Mouse (Mus musculus): ENCODE data around the gene Sult1c2. TPM values are rescaled to one million over a fixed set of nuclear protein-coding genes. Genes with fewer than 3 reads are reported as not detected.
"Not testable (repeated sequence)": the region's sequence is repeated elsewhere in the genome, so short reads cannot be mapped to it uniquely, and the experiment has no call there.

The Sult1c2 gene
- polyA plus RNA-seq (2014; fragmentation: Nextera tagmentation; extraction: Ambion mirVana), result not detected in 2 replicates

DNA sequence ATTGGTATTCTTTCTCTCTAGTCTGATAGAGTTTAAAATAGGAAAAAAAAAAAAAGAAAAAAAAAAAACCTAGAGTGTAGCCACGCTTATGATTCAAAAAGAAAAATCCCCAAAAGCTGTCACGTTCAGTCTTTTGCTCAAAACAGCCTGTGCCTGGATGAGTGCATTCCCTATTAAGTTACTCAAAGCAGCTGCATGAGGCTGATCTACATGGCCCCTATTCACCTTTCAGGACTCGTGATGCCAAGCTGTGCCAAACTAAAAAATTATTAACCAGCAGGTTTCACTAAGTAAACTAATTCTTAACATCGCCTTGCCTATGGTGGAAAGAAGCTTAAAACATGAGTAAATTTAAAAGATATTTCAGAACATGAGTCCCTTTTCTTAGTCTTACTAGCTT, at the start of gene Sult1c2:
TSS of gene Sult1c2 (minus strand) at position 134 of the 400 bp plus-strand sequence.
- Histone ChIP-seq H3K9me3 (ENCODE audit: control insufficient read depth, low read length) (no peaks in the 10 kb centered on the region), H3K4me2 (replicated peaks; ENCODE audit: low read depth, low read length) (no peak within 1 kb of the TSS), H3K36me3 (ENCODE audit: control insufficient read depth, insufficient read depth, low read length) (no peaks in the 10 kb centered on the region), H3K27me3 (ENCODE audit: control insufficient read depth, insufficient read depth, low read length) (no peaks in the 10 kb centered on the region), H3K4me1 (replicated peaks; ENCODE audit: control insufficient read depth, insufficient read depth, low read length) (no peaks in the 10 kb centered on the region), H3K4me3 (ENCODE audit: low read depth, low read length) (no peak within 1 kb of the TSS), H3K27ac (ENCODE audit: low read depth, low read length) (no peak within 1 kb of the TSS), H3K9ac (ENCODE audit: low read depth, low read length) (no peak within 1 kb of the TSS)
- no peak for DNase-seq (ENCODE audit: low spot score)
- ATAC-seq (ENCODE audit: low FRiP score), result no peak
- WGBS, result 88% methylated on average over 4 of the region's 4 CpGs

GRCm38 (mm10) chr17:53879006-53879675, 33.0 kb upstream of the Sult1c2 start:
- H3K9me3 ChIP-seq (ENCODE audit: control insufficient read depth, low read length); H3K36me3 ChIP-seq (ENCODE audit: control insufficient read depth, insufficient read depth, low read length); H3K27me3 ChIP-seq (ENCODE audit: control insufficient read depth, insufficient read depth, low read length); DNase-seq (ENCODE audit: low spot score); ATAC-seq (ENCODE audit: low FRiP score); H3K4me3 ChIP-seq (ENCODE audit: low read depth, low read length); H3K4me2 ChIP-seq (replicated peaks; ENCODE audit: low read depth, low read length); H3K4me1 ChIP-seq (replicated peaks; ENCODE audit: control insufficient read depth, insufficient read depth, low read length); H3K9ac ChIP-seq (ENCODE audit: low read depth, low read length); H3K27ac ChIP-seq (ENCODE audit: low read depth, low read length): not testable (repeated sequence)
- 91% methylated on average over 7 of the region's 7 CpGs for WGBS

- H3K36me3 ChIP-seq (ENCODE audit: control insufficient read depth, insufficient read depth, low read length), result no peaks in the 10 kb centered on the region
- no peak overlapping the region for H3K27ac ChIP-seq (ENCODE audit: low read depth, low read length)
- ATAC-seq (ENCODE audit: low FRiP score) (no peak), DNase-seq (ENCODE audit: low spot score) (no peak)
- no peak overlapping the region for H3K4me2 ChIP-seq (replicated peaks; ENCODE audit: low read depth, low read length)
- 91% methylated on average over 2 of the region's 2 CpGs for WGBS
- H3K4me1 ChIP-seq (replicated peaks; ENCODE audit: control insufficient read depth, insufficient read depth, low read length), result no peaks in the 10 kb centered on the region
- H3K9ac ChIP-seq (ENCODE audit: low read depth, low read length), result no peak overlapping the region
- H3K4me3 ChIP-seq (ENCODE audit: low read depth, low read length), result no peak overlapping the region
- H3K27me3 ChIP-seq (ENCODE audit: control insufficient read depth, insufficient read depth, low read length), result no peaks in the 10 kb centered on the region
- no peaks in the 10 kb centered on the region for H3K9me3 ChIP-seq (ENCODE audit: control insufficient read depth, low read length)
Measured at GRCm38 (mm10) chr17:53874433-53874832, 28.3 kb upstream of the Sult1c2 start.

DNA sequence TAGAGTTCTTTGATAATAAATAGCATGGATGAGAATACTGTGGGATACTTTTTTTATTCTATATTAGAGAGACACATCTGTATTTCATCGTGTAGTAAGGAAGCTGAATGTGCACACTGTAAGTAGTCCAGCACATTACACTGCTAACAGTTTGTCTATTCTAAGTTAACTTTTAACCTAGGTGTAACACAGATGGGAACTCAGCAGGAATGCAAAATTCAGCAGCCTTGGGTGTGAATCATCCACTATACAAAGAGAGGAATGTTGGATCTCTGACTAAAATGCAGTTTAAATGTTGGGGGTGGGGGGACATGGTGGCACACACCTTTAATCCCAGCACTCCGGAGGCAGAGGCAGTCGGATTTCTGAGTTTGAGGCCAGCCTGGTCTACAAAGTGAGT, 26.1 kb upstream of the Sult1c2 start:
- no peak overlapping the region for H3K4me2 ChIP-seq (replicated peaks; ENCODE audit: low read depth, low read length)
- H3K4me1 ChIP-seq (replicated peaks; ENCODE audit: control insufficient read depth, insufficient read depth, low read length), result no peaks in the 10 kb centered on the region
- H3K9ac ChIP-seq (ENCODE audit: low read depth, low read length), result no peak overlapping the region
- WGBS, result 91% methylated on average over 3 of the region's 3 CpGs
- no peaks in the 10 kb centered on the region for H3K9me3 ChIP-seq (ENCODE audit: control insufficient read depth, low read length)
- H3K27me3 ChIP-seq (ENCODE audit: control insufficient read depth, insufficient read depth, low read length), result no peaks in the 10 kb centered on the region
- no peaks in the 10 kb centered on the region for H3K36me3 ChIP-seq (ENCODE audit: control insufficient read depth, insufficient read depth, low read length)
- H3K4me3 ChIP-seq (ENCODE audit: low read depth, low read length), result no peak overlapping the region
- ATAC-seq (ENCODE audit: low FRiP score) (no peak), DNase-seq (ENCODE audit: low spot score) (no peak)
- no peak overlapping the region for H3K27ac ChIP-seq (ENCODE audit: low read depth, low read length)

DNA sequence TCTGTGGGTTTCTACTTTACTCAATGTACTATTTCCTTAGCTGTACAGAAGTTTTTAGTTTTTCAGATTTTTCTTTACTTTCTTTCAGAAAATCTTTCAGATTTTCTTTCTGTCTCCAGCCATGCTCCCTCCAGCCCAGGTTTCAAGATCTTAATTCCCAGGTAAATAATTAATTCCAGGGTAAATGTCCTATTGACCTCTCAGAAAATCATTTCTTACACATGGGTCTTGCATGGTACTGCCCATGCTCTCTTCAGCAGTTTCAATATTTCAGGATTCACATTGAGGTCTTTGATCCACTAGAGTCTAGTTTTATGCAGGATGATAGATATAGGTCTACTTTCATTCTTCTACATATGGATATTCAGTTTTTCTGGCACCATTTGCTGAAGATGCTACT, 23.8 kb upstream of the Sult1c2 start:
- ATAC-seq (ENCODE audit: low FRiP score) (no peak), DNase-seq (ENCODE audit: low spot score) (no peak)
- Histone ChIP-seq H3K9me3 (ENCODE audit: control insufficient read depth, low read length) (no peaks in the 10 kb centered on the region), H3K4me2 (replicated peaks; ENCODE audit: low read depth, low read length) (no peak overlapping the region), H3K4me3 (ENCODE audit: low read depth, low read length) (no peak overlapping the region), H3K36me3 (ENCODE audit: control insufficient read depth, insufficient read depth, low read length) (no peaks in the 10 kb centered on the region), H3K9ac (ENCODE audit: low read depth, low read length) (no peak overlapping the region), H3K4me1 (replicated peaks; ENCODE audit: control insufficient read depth, insufficient read depth, low read length) (no peaks in the 10 kb centered on the region), H3K27me3 (ENCODE audit: control insufficient read depth, insufficient read depth, low read length) (no peaks in the 10 kb centered on the region), H3K27ac (ENCODE audit: low read depth, low read length) (no peak overlapping the region)

GRCm38 (mm10) chr17:53865260-53865955, 19.3 kb upstream of the Sult1c2 start:
- 90% methylated on average over 6 of the region's 6 CpGs for WGBS
- H3K9ac ChIP-seq (ENCODE audit: low read depth, low read length), result no peak overlapping the region
- H3K27me3 ChIP-seq (ENCODE audit: control insufficient read depth, insufficient read depth, low read length), result no peaks in the 10 kb centered on the region
- no peaks in the 10 kb centered on the region for H3K9me3 ChIP-seq (ENCODE audit: control insufficient read depth, low read length)
- DNase-seq (ENCODE audit: low spot score) (no peak), ATAC-seq (ENCODE audit: low FRiP score) (no peak)
- H3K4me3 ChIP-seq (ENCODE audit: low read depth, low read length), result no peak overlapping the region
- H3K4me2 ChIP-seq (replicated peaks; ENCODE audit: low read depth, low read length), result no peak overlapping the region
- no peaks in the 10 kb centered on the region for H3K36me3 ChIP-seq (ENCODE audit: control insufficient read depth, insufficient read depth, low read length)
- no peak overlapping the region for H3K27ac ChIP-seq (ENCODE audit: low read depth, low read length)
- no peaks in the 10 kb centered on the region for H3K4me1 ChIP-seq (replicated peaks; ENCODE audit: control insufficient read depth, insufficient read depth, low read length)

DNA sequence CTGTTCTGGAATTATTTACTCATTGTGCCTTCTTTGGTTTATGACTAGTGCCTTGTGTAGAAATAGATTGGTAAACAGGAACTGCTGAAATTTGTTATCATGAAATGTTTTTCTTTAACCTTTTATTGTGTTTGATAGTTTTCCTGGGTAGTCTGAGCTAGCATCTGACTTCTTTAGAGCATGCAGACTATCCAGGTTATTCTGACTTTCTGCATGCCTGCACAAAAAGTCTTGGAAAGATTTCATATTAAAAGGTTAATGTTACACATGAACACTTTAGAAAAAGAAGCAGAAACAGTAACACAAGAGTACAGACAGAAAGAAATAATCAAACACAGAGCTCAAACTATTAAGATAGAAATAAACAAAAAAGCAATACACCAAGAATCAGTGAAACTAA, 14.4 kb upstream of the Sult1c2 start:
- Histone ChIP-seq H3K4me1 (replicated peaks; ENCODE audit: control insufficient read depth, insufficient read depth, low read length) (no peaks in the 10 kb centered on the region), H3K4me2 (replicated peaks; ENCODE audit: low read depth, low read length) (no peak overlapping the region), H3K9me3 (ENCODE audit: control insufficient read depth, low read length) (no peaks in the 10 kb centered on the region), H3K9ac (ENCODE audit: low read depth, low read length) (no peak overlapping the region), H3K27me3 (ENCODE audit: control insufficient read depth, insufficient read depth, low read length) (no peaks in the 10 kb centered on the region), H3K4me3 (ENCODE audit: low read depth, low read length) (no peak overlapping the region), H3K36me3 (ENCODE audit: control insufficient read depth, insufficient read depth, low read length) (no peaks in the 10 kb centered on the region), H3K27ac (ENCODE audit: low read depth, low read length) (no peak overlapping the region)
- DNase-seq (ENCODE audit: low spot score), result no peak
- no peak for ATAC-seq (ENCODE audit: low FRiP score)

- H3K9ac ChIP-seq (ENCODE audit: low read depth, low read length), result no peak overlapping the region
- H3K36me3 ChIP-seq (ENCODE audit: control insufficient read depth, insufficient read depth, low read length), result no peaks in the 10 kb centered on the region
- ATAC-seq (ENCODE audit: low FRiP score) (no peak), DNase-seq (ENCODE audit: low spot score) (no peak)
- no peaks in the 10 kb centered on the region for H3K9me3 ChIP-seq (ENCODE audit: control insufficient read depth, low read length)
- H3K27ac ChIP-seq (ENCODE audit: low read depth, low read length), result no peak overlapping the region
- 91% methylated on average over 3 of the region's 3 CpGs for WGBS
- no peaks in the 10 kb centered on the region for H3K27me3 ChIP-seq (ENCODE audit: control insufficient read depth, insufficient read depth, low read length)
- H3K4me1 ChIP-seq (replicated peaks; ENCODE audit: control insufficient read depth, insufficient read depth, low read length), result no peaks in the 10 kb centered on the region
- no peak overlapping the region for H3K4me3 ChIP-seq (ENCODE audit: low read depth, low read length)
- H3K4me2 ChIP-seq (replicated peaks; ENCODE audit: low read depth, low read length), result no peak overlapping the region
Measured at GRCm38 (mm10) chr17:53854992-53855391, 8.9 kb upstream of the Sult1c2 start.

GRCm38 (mm10) chr17:53845796-53846195, 343 bp downstream of the Sult1c2 start:
- Histone ChIP-seq H3K4me2 (replicated peaks; ENCODE audit: low read depth, low read length) (no peak overlapping the region), H3K36me3 (ENCODE audit: control insufficient read depth, insufficient read depth, low read length) (no peaks in the 10 kb centered on the region), H3K9me3 (ENCODE audit: control insufficient read depth, low read length) (no peaks in the 10 kb centered on the region), H3K27me3 (ENCODE audit: control insufficient read depth, insufficient read depth, low read length) (no peaks in the 10 kb centered on the region), H3K4me1 (replicated peaks; ENCODE audit: control insufficient read depth, insufficient read depth, low read length) (no peaks in the 10 kb centered on the region), H3K27ac (ENCODE audit: low read depth, low read length) (no peak overlapping the region), H3K9ac (ENCODE audit: low read depth, low read length) (no peak overlapping the region), H3K4me3 (ENCODE audit: low read depth, low read length) (no peak overlapping the region)
- 83% methylated on average over 7 of the region's 7 CpGs for WGBS
- ATAC-seq (ENCODE audit: low FRiP score) (no peak), DNase-seq (ENCODE audit: low spot score) (no peak)

Data from hindbrain, embryonic 11.5 days (tissue).